Mouse (Mus musculus) cerebellum, adult 8-10 months (tissue): ENCODE data around the gene Egr4.

ENCODE experiments used
- DNase-seq: peaks from one replicate; pipeline ENCODE4 v3.0.0; 2022

Gene Egr4

GRCm38 (mm10) chr6:85513531-85513910 is at the start of gene Egr4:
Egr4 (minus strand) TSS chr6:85513589.
- DNase-seq, result peak; percentile 87

- DNase-seq, result no peak
These were observed 49.0 kb upstream of the Egr4 start for GRCm38 (mm10) chr6:85562374-85562773.

DNA sequence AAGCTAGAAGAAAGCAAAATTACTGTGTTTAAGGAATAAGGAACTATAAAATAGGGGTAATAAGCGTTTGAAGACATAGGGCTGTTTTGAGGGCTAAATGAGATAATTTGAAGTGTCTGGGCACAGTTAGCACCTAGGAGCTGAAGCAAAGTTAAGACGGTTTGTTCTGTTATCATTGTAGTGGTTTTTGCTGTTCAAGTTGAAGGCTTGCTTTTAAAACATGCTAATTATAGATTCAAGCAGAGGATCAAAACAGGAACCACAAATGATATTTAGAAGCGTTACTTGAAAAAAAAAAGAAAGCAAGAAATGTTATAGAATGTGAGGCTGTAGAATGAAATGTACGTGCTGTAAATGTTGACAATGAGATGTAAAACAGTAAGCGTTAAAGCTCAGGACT is 34.3 kb upstream of the Egr4 start:
- DNase-seq, result no peak

DNA sequence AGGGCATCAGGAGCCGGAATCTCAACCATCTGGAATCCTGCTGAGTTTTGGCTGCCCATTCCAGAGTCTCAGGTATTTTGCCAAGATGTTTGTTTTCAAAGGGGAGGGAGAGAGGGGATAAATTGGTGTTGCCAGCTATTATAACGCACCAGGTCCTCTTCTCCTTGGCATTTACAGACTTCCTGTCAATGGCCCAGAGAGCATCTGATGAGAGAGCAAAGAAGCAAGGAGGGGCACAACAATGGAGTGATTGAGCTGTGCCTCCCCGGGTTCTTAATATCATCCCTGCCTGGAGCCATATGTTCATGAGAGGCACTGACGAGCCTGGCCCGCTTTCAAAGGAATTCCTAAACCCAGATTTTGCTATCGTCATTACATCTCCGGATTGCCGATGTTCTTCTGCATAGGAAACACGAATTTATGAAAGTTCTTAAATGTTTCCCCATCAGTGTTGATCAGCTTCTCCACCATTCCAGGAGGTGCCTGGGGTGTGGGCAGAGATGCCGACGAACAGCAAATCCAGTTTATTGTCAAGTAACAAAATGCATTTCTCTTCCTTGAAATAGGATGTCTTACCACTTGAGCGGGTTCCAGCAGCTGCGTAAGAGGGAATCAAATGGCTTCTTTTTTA is 31.0 kb upstream of the Egr4 start:
- DNase-seq, result peak; percentile 89

GRCm38 (mm10) chr6:85543351-85544175 is 30.2 kb upstream of the Egr4 start:
- peak; percentile 55 for DNase-seq

- DNase-seq, result peak; percentile 42
These were observed 9.4 kb upstream of the Egr4 start for GRCm38 (mm10) chr6:85522825-85523224.

DNA sequence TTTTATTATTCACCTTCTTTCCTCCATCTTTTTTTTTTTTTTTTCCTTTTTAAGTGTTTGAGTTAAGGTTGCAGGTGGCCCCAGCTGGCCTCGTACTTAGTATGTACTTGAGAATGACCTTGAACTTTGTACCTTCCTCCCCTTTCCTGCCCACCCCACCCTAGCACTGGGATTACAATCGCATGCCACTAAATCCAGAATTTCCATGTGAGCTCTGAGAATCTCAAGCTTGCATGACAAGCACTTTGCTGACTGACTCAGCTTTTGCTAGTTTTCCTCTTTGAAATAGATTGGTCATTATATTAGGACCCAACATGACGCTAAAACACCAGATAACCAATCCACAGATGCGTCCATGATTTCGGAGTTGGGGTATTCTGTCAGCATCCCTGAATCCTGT is 8.6 kb upstream of the Egr4 start:
- no peak for DNase-seq

GRCm38 (mm10) chr6:85518091-85518693 is 4.8 kb upstream of the Egr4 start:
- DNase-seq, result no peak

DNA sequence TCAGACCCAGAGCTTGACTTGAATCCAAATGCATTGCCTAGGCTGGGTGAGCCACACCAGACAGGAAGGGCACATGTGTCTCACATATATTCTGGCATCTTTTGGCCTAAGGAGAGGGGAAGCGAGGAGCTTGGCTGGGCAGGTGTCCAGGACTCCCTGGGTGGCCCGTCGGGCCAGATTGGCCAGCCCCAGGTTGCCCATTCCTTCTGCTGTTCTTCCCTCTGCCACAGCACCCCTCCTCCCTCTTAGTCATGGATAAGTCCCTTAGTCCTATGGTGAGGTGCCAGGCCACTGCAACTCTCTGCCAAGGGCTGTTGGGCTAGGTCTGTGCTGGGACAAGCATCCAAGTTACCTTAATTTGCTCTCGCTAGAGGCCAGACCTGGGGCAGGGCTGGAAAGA is 2.6 kb upstream of the Egr4 start:
- peak; percentile 96 for DNase-seq

- peak; percentile 52 for DNase-seq
These were observed 535 bp downstream of the Egr4 start for GRCm38 (mm10) chr6:85512577-85513530.

DNA sequence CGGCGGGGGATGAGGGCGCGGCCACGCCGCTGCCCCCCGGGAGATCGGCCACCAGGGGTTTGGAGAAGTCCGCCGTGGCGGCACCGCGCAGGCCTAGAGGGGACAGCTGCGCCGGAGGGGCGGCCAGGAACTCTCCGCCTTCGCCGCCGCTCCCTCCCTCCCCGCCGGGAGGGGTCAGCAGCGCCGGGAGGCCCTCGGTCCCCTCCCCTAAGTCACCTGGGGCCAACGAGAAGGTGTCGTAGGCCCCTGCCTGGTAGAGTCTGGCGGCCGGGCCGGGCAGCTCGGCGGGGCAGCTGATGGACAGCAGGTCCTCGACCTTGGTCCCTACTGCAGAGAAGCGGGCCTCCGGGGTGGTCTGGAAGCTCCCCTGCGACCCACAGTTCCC is 1.3 kb downstream of the Egr4 start:
- DNase-seq, result peak; percentile 42

DNA sequence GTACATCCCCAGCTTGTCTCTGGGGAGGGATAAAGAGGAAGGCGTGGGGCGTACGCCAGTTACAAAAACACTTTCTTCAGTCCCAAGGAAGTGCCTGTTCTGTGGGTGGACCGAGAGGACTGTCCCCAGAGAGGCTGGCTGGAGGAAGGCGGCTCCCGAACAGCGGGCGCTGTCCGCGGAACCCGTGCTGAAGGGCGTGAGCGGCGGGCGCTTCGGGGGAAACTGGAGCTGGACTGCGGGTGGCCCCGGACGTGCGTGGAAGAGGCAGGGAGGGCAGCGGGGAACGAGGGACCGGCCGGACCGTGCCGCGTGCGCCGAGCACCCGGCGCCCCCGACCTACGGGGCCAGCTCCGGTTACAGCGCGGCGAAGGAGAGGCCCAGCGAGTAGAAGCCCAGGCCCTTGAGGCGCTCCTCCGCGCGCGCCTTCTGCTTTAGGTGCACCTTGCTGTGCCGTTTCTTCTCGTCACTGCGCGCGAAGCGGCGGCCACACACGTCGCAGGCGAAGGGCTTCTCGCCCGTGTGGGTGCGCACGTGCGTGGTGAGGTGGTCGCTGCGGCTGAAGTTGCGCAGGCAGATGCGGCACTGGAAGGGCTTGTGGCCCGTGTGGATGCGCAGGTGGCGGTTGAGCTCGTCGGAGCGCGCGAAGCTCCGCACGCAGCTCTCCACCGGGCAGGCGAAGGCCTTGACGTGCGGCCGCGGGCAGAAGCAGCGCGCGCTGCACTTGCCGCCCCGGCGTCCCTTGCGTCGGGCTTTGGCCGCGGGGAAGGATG is 1.9 kb downstream of the Egr4 start:
- no peak for DNase-seq

DNA sequence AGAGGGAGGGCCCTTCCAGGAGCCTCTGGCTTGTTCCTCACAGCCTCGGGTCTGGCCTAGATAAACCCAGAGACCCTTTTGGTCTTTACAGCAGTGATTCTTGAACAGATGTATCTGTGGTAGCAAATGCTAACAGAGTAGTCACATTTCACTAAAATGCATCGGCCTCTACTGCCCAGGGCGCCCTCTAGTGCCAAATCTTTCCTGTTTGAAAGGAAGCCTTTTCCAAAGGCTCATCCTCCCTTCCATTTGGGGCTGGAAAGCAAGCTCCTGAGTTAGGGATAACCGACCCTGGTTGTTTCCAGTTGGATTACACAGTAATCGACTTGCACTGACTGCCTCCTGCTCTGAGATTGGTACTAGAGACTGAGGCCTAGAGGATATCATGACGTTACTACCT is 2.9 kb downstream of the Egr4 start:
- DNase-seq, result peak; percentile 81

DNA sequence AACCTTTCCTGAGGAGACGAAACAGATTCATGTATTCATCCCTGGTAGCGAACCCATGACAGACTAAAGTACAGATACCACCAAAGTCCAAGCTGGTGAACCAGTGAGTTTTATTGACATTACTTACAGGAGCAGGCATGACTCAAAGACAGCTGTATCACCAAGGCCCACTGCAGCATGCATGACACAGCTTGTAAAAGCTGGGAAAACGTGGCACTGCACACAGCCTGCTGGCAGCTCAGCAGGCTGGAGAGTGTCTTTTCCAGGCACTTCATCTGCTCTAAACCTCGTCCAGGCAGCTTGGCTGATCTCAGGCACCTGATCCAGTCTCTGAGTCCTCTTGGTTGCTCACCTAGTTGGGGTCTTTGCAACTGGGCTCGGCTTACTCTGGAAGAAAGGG is 4.8 kb downstream of the Egr4 start:
- no peak for DNase-seq

- DNase-seq, result no peak
These were observed 8.5 kb downstream of the Egr4 start for GRCm38 (mm10) chr6:85504908-85505307.

DNA sequence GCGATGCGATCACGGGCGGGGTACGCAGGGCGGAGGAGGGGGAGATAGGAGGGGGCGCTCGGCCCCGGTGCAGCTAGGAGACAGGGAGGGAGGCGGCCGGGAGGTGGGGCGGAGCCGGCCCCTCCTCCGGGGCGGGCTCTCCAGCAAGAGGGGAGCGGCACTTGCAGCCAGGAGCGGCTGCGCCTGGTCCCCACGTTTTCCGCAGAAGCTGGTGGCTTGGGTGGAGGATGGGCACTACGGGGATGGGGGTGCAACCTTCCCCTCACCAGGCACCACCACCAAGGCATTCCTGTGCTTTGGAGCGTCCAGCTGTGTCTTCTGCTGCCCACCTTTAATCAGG is 10.5 kb downstream of the Egr4 start, which contains the start of gene Fbxo41:
Gene Fbxo41 (minus strand): TSS at position 84 of the 340 bp plus-strand sequence.
- peak; percentile 69 for DNase-seq

DNA sequence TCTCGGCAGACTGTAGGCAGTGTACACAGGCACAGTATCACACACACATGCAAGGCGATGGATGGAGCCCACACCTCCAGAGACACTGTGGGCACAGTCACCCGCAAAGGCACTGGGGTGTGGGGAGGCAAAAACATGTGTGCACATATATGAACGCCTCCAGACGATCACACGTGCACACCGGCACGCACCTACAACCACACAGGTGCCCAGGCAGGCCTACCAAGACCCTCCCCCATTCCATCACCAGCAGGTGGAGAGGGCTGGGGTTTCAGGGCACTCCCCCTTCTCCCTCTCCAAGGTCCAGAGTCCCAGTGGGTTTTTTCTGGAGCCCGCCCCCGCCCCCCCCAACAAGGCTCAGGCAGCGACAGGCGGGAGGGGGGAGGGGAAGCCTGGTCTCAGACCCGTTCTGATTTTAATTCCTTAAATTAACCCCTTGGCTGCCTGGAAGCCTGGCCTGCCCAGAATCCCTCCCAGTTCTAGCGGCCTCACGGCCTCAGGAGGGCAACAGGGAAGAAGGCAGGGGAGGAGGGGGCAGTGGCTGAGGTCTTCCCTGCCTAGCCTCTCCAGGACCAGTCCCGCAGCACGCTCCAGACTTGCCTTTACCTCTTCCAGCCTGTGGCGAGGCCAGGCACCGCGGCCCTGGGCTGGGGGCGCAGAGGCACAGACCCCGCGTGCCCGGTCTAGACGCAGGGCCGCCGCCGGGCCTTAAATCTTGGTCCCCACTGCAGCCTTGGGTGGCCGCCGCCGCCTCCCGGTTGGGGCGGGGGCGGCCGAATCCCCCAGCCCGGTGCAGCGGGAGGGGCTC is 11.1 kb downstream of the Egr4 start:
- peak; percentile 43 for DNase-seq

- no peak for DNase-seq
These were observed 11.8 kb downstream of the Egr4 start for GRCm38 (mm10) chr6:85501571-85502102.

DNA sequence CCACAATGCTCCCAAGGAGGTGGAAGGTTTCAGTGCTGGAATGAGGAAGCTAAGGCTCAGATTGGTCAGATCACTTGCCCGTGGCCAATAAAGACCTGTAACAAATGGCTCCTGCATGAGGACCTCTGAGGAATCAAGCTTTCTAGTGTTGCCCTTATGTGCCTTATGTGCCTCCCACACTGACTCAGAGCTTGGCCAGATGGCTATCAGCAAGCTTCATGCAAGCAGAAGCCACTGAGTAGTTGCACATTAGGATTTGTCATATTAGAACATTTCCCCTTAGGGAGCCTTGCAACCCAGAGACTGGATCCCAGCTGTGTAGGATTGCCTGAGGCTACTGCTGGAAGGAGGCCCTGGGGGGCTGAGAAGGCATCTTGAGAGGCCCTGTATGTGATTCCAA is 13.0 kb downstream of the Egr4 start:
- DNase-seq, result no peak

DNA sequence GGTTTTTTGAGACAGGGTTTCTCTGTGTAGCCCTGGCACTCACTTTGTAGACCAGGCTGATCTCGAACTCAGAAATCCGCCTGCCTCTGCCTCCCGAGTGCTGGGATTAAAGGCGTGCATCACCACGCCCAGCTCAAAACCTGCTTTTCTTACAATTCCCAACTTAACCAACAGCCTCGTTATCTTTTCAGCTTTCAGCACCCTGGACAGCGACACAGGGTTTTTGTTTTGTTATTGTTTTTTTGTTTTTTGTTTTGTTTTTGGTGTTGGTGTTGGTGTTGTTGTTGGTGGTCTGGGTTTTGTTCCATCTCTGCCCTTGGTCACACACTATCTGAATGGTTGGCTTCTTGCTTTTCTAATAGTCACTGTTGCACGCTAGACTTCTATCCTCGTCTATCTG is 15.2 kb downstream of the Egr4 start:
- DNase-seq, result no peak

DNA sequence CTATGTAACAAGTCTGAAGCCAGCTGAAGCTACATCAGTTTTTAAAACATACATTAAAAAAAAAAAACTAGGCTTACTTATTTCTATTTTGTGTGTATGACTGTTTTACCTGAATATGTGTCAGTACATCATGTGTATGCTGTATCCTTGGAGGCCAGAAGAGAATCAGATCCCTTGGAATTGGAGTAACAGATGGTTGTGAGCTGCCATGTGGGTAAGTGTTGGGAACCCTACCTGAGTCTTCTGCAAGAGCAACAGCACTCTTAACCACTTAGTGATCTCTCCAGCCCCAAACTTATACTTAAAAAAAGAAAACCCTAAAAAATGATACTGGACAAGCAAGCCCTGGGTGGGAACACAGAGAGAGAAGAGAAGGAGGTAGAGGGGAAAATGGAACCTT is 16.4 kb downstream of the Egr4 start:
- DNase-seq, result no peak
